8 mouse cellular contexts compared by ENCODE assay signal in the genomic region with DNA sequence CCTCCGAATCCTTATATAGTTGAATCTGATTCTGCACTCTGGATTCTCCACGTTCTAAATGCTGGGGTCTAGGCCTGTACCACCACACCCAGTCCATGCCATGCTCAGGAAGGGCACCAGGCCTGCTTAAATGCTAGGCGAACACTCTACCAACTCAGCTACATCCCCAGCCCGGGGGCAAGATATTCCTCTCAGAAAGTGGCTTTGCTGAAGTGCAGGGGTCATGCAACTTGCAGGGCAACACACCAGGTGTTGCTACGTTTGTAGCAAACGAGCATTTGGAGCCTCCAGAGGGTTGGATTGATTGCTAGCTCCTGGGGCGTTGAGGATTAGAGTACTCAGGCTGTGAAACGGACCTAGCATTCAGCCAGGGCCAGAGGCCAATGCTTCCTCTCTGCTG. TPM values are rescaled to one million over a fixed set of nuclear protein-coding genes. Genes with fewer than 3 reads are reported as not detected.
DNase-seq lines count a peak whose midpoint lies in the region; ATAC-seq lines count a peak whose summit lies in the region.

No protein-coding gene starts in this region.

- peaks cover 16% of the 10 kb centered on the region for H3K4me1 ChIP-seq in kidney, embryonic 14.5 days (ENCODE audit: control insufficient read depth, insufficient read depth, low read length)
- peaks cover 25% of the 10 kb centered on the region for H3K4me1 ChIP-seq in hindbrain, embryonic 10.5 days (replicated peaks)

- H3K9ac ChIP-seq in kidney, embryonic 14.5 days (ENCODE audit: low read depth, low read length): no peak overlapping the region

- no peak for ATAC-seq in kidney, embryonic 14.5 days (ENCODE audit: low FRiP score, low TSS enrichment)
- peak; percentile 13; the same call in 1 of the 2 replicates for ATAC-seq in megakaryocyte, adult 5-6 weeks (ENCODE audit: poor library complexity, severe bottlenecking)

- no peak for DNase-seq in kidney, adult 8-10 months
- DNase-seq in cerebellum, postnatal 14 days: peak; percentile 20 to 35
- DNase-seq in hindbrain, embryonic 10.5 days (ENCODE audit: low spot score): peak; percentile 10
- DNase-seq in frontal cortex, adult 2 months (ENCODE audit: extremely low spot score in 1 of 2, low spot score in 1 of 2): no peak
- DNase-seq in urinary bladder, adult 2 months (ENCODE audit: low spot score): no peak
- DNase-seq in left cerebral cortex, adult 8-10 months (ENCODE audit: low spot score in 2 of 2): no peak

- no peaks in the 10 kb centered on the region for H3K9me3 ChIP-seq in kidney, embryonic 14.5 days (ENCODE audit: control insufficient read depth, low read length)
- H3K9me3 ChIP-seq in hindbrain, embryonic 10.5 days: no peaks in the 10 kb centered on the region

- H3K27me3 ChIP-seq in kidney, embryonic 14.5 days (ENCODE audit: control insufficient read depth, insufficient read depth, low read length): no peaks in the 10 kb centered on the region
- H3K27me3 ChIP-seq in hindbrain, embryonic 10.5 days (ENCODE audit: insufficient read depth, poor library complexity, severe bottlenecking): no peaks in the 10 kb centered on the region

- no peaks in the 10 kb centered on the region for H3K36me3 ChIP-seq in kidney, embryonic 14.5 days (ENCODE audit: control insufficient read depth, insufficient read depth, low read length)
- H3K36me3 ChIP-seq in hindbrain, embryonic 10.5 days: no peaks in the 10 kb centered on the region

- H3K4me2 ChIP-seq in kidney, embryonic 14.5 days (replicated peaks; ENCODE audit: low read depth, low read length): peak overlapping the region; percentile 70; the same call in 1 of the 2 replicates

- peak overlapping the region; percentile 80; the same call in 1 of the 2 replicates for H3K4me3 ChIP-seq in kidney, embryonic 14.5 days (ENCODE audit: low read length)
- peak overlapping the region; percentile 78 for H3K4me3 ChIP-seq in hindbrain, embryonic 10.5 days

- no peak overlapping the region for H3K27ac ChIP-seq in kidney, embryonic 14.5 days (ENCODE audit: low read depth, low read length)
- H3K27ac ChIP-seq in hindbrain, embryonic 10.5 days: peak overlapping the region; percentile 94; the same call in 1 of the 2 replicates

- 57% methylated on average over 8 of the region's 8 CpGs for WGBS in kidney, embryonic 14.5 days
- 50% methylated on average over 8 of the region's 8 CpGs for WGBS in hindbrain, embryonic 10.5 days

RNA-seq across cellular contexts. Expression of a gene that starts 9.2 kb away (rescaled TPM):
- polyA plus RNA-seq in kidney, embryonic 14.5 days (2014; fragmentation: Nextera tagmentation; extraction: Ambion mirVana): 143 and 185 TPM in 2 replicates
- polyA plus RNA-seq in hindbrain, embryonic 10.5 days (2016; fragmentation: Nextera tagmentation; extraction: Ambion mirVana): 132 and 133 TPM in 2 replicates
- total RNA-seq in megakaryocyte, adult 5-6 weeks (2015): 96.7 and 109 TPM in 2 replicates
- total RNA-seq in megakaryocyte, adult 5-6 weeks (2017): 76.2 and 82.8 TPM in 2 replicates
- polyA plus RNA-seq in frontal cortex, adult 2 months (2012; rRNA removed): 65.5 and 68.3 TPM in 2 replicates
- 77.1 and 98.5 TPM in 2 replicates for polyA plus RNA-seq in urinary bladder, adult 2 months (2012; rRNA removed)
- total RNA-seq in left cerebral cortex, adult 8-10 months (2022): 10 to 100 TPM; 37.8 to 48.1 (median 42.4) TPM

RNA-seq across cellular contexts. Expression of a gene that starts 9.5 kb away (rescaled TPM):
- 20.3 and 37.4 TPM in 2 replicates for polyA plus RNA-seq in kidney, embryonic 14.5 days (2014; fragmentation: Nextera tagmentation; extraction: Ambion mirVana)
- polyA plus RNA-seq in hindbrain, embryonic 10.5 days (2016; fragmentation: Nextera tagmentation; extraction: Ambion mirVana): 23.0 and 25.7 TPM in 2 replicates
- 27.8 and 31.6 TPM in 2 replicates for total RNA-seq in megakaryocyte, adult 5-6 weeks (2015)
- 40.3 and 40.4 TPM in 2 replicates for total RNA-seq in megakaryocyte, adult 5-6 weeks (2017)
- polyA plus RNA-seq in frontal cortex, adult 2 months (2012; rRNA removed): 27.6 and 29.3 TPM in 2 replicates
- polyA plus RNA-seq in urinary bladder, adult 2 months (2012; rRNA removed): 19.6 and 29.0 TPM in 2 replicates
- 10 to 100 TPM; 33.8 to 36.0 (median 34.6) TPM for total RNA-seq in left cerebral cortex, adult 8-10 months (2022)

RNA-seq across cellular contexts. Expression of a gene that starts 55.5 kb away (rescaled TPM):
- polyA plus RNA-seq in kidney, embryonic 14.5 days (2014; fragmentation: Nextera tagmentation; extraction: Ambion mirVana): 58.3 and 73.9 TPM in 2 replicates
- polyA plus RNA-seq in hindbrain, embryonic 10.5 days (2016; fragmentation: Nextera tagmentation; extraction: Ambion mirVana): 71.8 and 86.4 TPM in 2 replicates
- total RNA-seq in megakaryocyte, adult 5-6 weeks (2015): 59.9 and 80.9 TPM in 2 replicates
- total RNA-seq in megakaryocyte, adult 5-6 weeks (2017): 87.4 and 91.5 TPM in 2 replicates
- polyA plus RNA-seq in frontal cortex, adult 2 months (2012; rRNA removed): 83.2 and 87.5 TPM in 2 replicates
- polyA plus RNA-seq in urinary bladder, adult 2 months (2012; rRNA removed): 48.0 and 54.4 TPM in 2 replicates
- 10 to 100 TPM; 29.8 to 44.1 (median 36.3) TPM for total RNA-seq in left cerebral cortex, adult 8-10 months (2022)

RNA-seq across cellular contexts. Expression of a gene that starts 56.1 kb away (rescaled TPM):
- 83.1 and 100 TPM in 2 replicates for polyA plus RNA-seq in kidney, embryonic 14.5 days (2014; fragmentation: Nextera tagmentation; extraction: Ambion mirVana)
- polyA plus RNA-seq in hindbrain, embryonic 10.5 days (2016; fragmentation: Nextera tagmentation; extraction: Ambion mirVana): 68.2 and 78.5 TPM in 2 replicates
- total RNA-seq in megakaryocyte, adult 5-6 weeks (2015): 166 and 167 TPM in 2 replicates
- 149 and 186 TPM in 2 replicates for total RNA-seq in megakaryocyte, adult 5-6 weeks (2017)
- polyA plus RNA-seq in frontal cortex, adult 2 months (2012; rRNA removed): 74.8 and 75.5 TPM in 2 replicates
- polyA plus RNA-seq in urinary bladder, adult 2 months (2012; rRNA removed): 83.9 and 91.5 TPM in 2 replicates
- total RNA-seq in left cerebral cortex, adult 8-10 months (2022): 10 to 100 TPM; 92.6 to 96.2 (median 94.2) TPM

Comparison
In these comparisons a context has a peak if more than half of its experiments do, and no peak if none do; other contexts are left out.
1. DNase-seq: peak in cerebellum, postnatal 14 days (2 of 2) and hindbrain, embryonic 10.5 days (single experiment); none in kidney, adult 8-10 months (0 of 2), frontal cortex, adult 2 months (0 of 2), urinary bladder, adult 2 months (single experiment) and left cerebral cortex, adult 8-10 months (0 of 2).